Mouse (Mus musculus) embryonic facial prominence, embryonic 10.5 days (tissue): Measurements from ENCODE around the gene Eef1a1. TPM values are rescaled to one million over a fixed set of nuclear protein-coding genes. Genes with fewer than 3 reads are reported as not detected.

Experiments used
- DNase-seq: peaks from one replicate; pipeline ENCODE4 v3.0.0-alpha.2; 2017; ENCODE audit warnings: low spot score
- H3K27ac ChIP-seq: fragments of 300-500 bp; sonication (generic); replicated peaks from 2 replicates; pipeline ENCODE4 v1.5.1; 2016; ENCODE audit warnings: mild to moderate bottlenecking
- H3K27me3 ChIP-seq: fragments of 300-500 bp; sonication (generic); replicated peaks from 2 replicates; pipeline ENCODE4 v1.6.1; 2016; ENCODE audit warnings: low read depth, mild to moderate bottlenecking; ENCODE audit not compliant: poor library complexity, severe bottlenecking
- H3K36me3 ChIP-seq: fragments of 300-500 bp; sonication (generic); replicated peaks from 2 replicates; pipeline ENCODE4 v1.6.1; 2016; ENCODE audit warnings: mild to moderate bottlenecking, moderate library complexity
- H3K4me1 ChIP-seq: fragments of 300-500 bp; sonication (generic); 2 replicates; pipeline ENCODE4 v1.6.1; 2016
- H3K4me3 ChIP-seq: fragments of 300-500 bp; sonication (generic); 2 replicates; pipeline ENCODE4 v1.5.1; 2016; ENCODE audit warnings: mild to moderate bottlenecking, moderate library complexity
- H3K9me3 ChIP-seq: fragments of 300-500 bp; sonication (generic); 2 replicates; pipeline ENCODE4 v1.6.1; 2016; ENCODE audit warnings: mild to moderate bottlenecking
- WGBS: fragments of 180-500 bp; shearing (Covaris S2); methylation state at CpG from one replicate; pipeline ENCODE4 v1.1.7; 2016; 5-methylcytosine and 5-hydroxymethylcytosine counted together
- polyA plus RNA-seq: library from polyadenylated mRNA; unstranded; fragments of >200 nt; fragmentation: Nextera tagmentation; extraction: Ambion mirVana; gene quantifications from 2 replicates; pipeline ENCODE4 v1.2.1, GENCODE M21; 2016

Eef1a1 gene
- 3,747 and 3,838 TPM in 2 replicates for polyA plus RNA-seq

GRCm38 (mm10) chr9:78488890-78489420, at the start of gene Eef1a1:
Gene Eef1a1 (minus strand): TSS chr9:78489151.
- Histone ChIP-seq H3K4me1 (peaks cover 10% of the 10 kb centered on the region), H3K4me3 (peak within 1 kb of the TSS; percentile 57), H3K36me3 (no peaks in the 10 kb centered on the region), H3K27me3 (no peaks in the 10 kb centered on the region), H3K27ac (peak within 1 kb of the TSS; percentile 80), H3K9me3 (no peaks in the 10 kb centered on the region)
- peak; percentile 69 for DNase-seq
- whole genome bisulfite sequencing = 5% methylated on average over 19 of the region's 20 CpGs

GRCm38 (mm10) chr9:78538421-78538820, 49.5 kb upstream of the Eef1a1 start:
- Histone ChIP-seq H3K9me3 (no peaks in the 10 kb centered on the region), H3K36me3 (no peaks in the 10 kb centered on the region), H3K4me3 (no peak overlapping the region), H3K4me1 (no peaks in the 10 kb centered on the region), H3K27ac (no peak overlapping the region), H3K27me3 (no peaks in the 10 kb centered on the region)
- 71% methylated on average over 6 of the region's 6 CpGs for WGBS
- no peak for DNase-seq

- H3K4me3 ChIP-seq = no peak overlapping the region
- whole genome bisulfite sequencing = 87% methylated on average over 9 of the region's 9 CpGs
- no peaks in the 10 kb centered on the region for H3K36me3 ChIP-seq
- DNase-seq = no peak
- H3K27me3 ChIP-seq = no peaks in the 10 kb centered on the region
- no peak overlapping the region for H3K27ac ChIP-seq
- H3K4me1 ChIP-seq = peaks cover 7% of the 10 kb centered on the region
- no peaks in the 10 kb centered on the region for H3K9me3 ChIP-seq
Observed at GRCm38 (mm10) chr9:78537154-78537873, 48.4 kb upstream of the Eef1a1 start.

GRCm38 (mm10) chr9:78534606-78535005, 45.7 kb upstream of the Eef1a1 start:
- Histone ChIP-seq H3K9me3 (no peaks in the 10 kb centered on the region), H3K4me3 (no peak overlapping the region), H3K36me3 (no peaks in the 10 kb centered on the region), H3K27me3 (no peaks in the 10 kb centered on the region), H3K27ac (no peak overlapping the region), H3K4me1 (peaks cover 14% of the 10 kb centered on the region)
- WGBS = 90% methylated on average over 7 of the region's 7 CpGs
- DNase-seq = no peak

GRCm38 (mm10) chr9:78533296-78533935, 44.5 kb upstream of the Eef1a1 start:
- no peak overlapping the region for H3K4me3 ChIP-seq
- no peaks in the 10 kb centered on the region for H3K9me3 ChIP-seq
- H3K27ac ChIP-seq = no peak overlapping the region
- H3K36me3 ChIP-seq = no peaks in the 10 kb centered on the region
- WGBS = 87% methylated on average over 18 of the region's 18 CpGs
- no peak for DNase-seq
- H3K27me3 ChIP-seq = no peaks in the 10 kb centered on the region
- peaks cover 15% of the 10 kb centered on the region for H3K4me1 ChIP-seq

- 60% methylated on average over 9 of the region's 9 CpGs for WGBS
Observed at GRCm38 (mm10) chr9:78532341-78532819, 43.4 kb upstream of the Eef1a1 start.

GRCm38 (mm10) chr9:78531816-78532215, 42.9 kb upstream of the Eef1a1 start:
- H3K27me3 ChIP-seq = no peaks in the 10 kb centered on the region
- H3K27ac ChIP-seq = no peak overlapping the region
- 54% methylated on average over 5 of the region's 5 CpGs for WGBS
- H3K4me1 ChIP-seq = peaks cover 27% of the 10 kb centered on the region
- H3K4me3 ChIP-seq = no peak overlapping the region
- no peak for DNase-seq
- no peaks in the 10 kb centered on the region for H3K36me3 ChIP-seq
- H3K9me3 ChIP-seq = no peaks in the 10 kb centered on the region

More at GRCm38 (mm10) chr9:78532341-78532819, 43.4 kb upstream of the Eef1a1 start:
- no peak for DNase-seq
- Histone ChIP-seq H3K27me3 (no peaks in the 10 kb centered on the region), H3K9me3 (no peaks in the 10 kb centered on the region), H3K36me3 (no peaks in the 10 kb centered on the region), H3K4me3 (no peak overlapping the region), H3K27ac (no peak overlapping the region), H3K4me1 (peaks cover 22% of the 10 kb centered on the region)

GRCm38 (mm10) chr9:78527767-78528381, 38.9 kb upstream of the Eef1a1 start:
- 7% methylated on average over 16 of the region's 16 CpGs for WGBS
- DNase-seq = peak; percentile 88
- peaks cover 33% of the 10 kb centered on the region for H3K36me3 ChIP-seq
- no peaks in the 10 kb centered on the region for H3K27me3 ChIP-seq
- H3K9me3 ChIP-seq = no peaks in the 10 kb centered on the region
- H3K4me1 ChIP-seq = peaks cover 30% of the 10 kb centered on the region
- H3K27ac ChIP-seq = peak overlapping the region; percentile 92
- peak overlapping the region; percentile 65 for H3K4me3 ChIP-seq

GRCm38 (mm10) chr9:78527301-78527761, 38.4 kb upstream of the Eef1a1 start:
- Histone ChIP-seq H3K4me3 (peak overlapping the region; percentile 65), H3K27me3 (no peaks in the 10 kb centered on the region), H3K4me1 (peaks cover 24% of the 10 kb centered on the region), H3K27ac (peak overlapping the region; percentile 92), H3K9me3 (no peaks in the 10 kb centered on the region), H3K36me3 (peaks cover 38% of the 10 kb centered on the region)
- WGBS = under 1% methylated on average over 24 of the region's 24 CpGs
- peak; percentile 90 for DNase-seq

- DNase-seq = no peak
- no peaks in the 10 kb centered on the region for H3K9me3 ChIP-seq
- no peak overlapping the region for H3K4me3 ChIP-seq
- peaks cover 24% of the 10 kb centered on the region for H3K4me1 ChIP-seq
- H3K36me3 ChIP-seq = peaks cover 38% of the 10 kb centered on the region
- no peaks in the 10 kb centered on the region for H3K27me3 ChIP-seq
- no peak overlapping the region for H3K27ac ChIP-seq
- WGBS = 88% methylated on average over 2 of the region's 2 CpGs
Observed at GRCm38 (mm10) chr9:78526206-78526605, 37.3 kb upstream of the Eef1a1 start.

- no peak for DNase-seq
- Histone ChIP-seq H3K4me1 (peaks cover 26% of the 10 kb centered on the region), H3K27me3 (no peaks in the 10 kb centered on the region), H3K9me3 (no peaks in the 10 kb centered on the region), H3K4me3 (no peak overlapping the region), H3K36me3 (peaks cover 38% of the 10 kb centered on the region), H3K27ac (no peak overlapping the region)
- WGBS = 96% methylated on average over 17 of the region's 17 CpGs
Observed at GRCm38 (mm10) chr9:78525451-78526135, 36.6 kb upstream of the Eef1a1 start.

GRCm38 (mm10) chr9:78521689-78522088, 32.7 kb upstream of the Eef1a1 start:
- Histone ChIP-seq H3K27me3 (no peaks in the 10 kb centered on the region), H3K4me3 (peak overlapping the region; percentile 77), H3K27ac (peak overlapping the region; percentile 94), H3K4me1 (peaks cover 21% of the 10 kb centered on the region), H3K36me3 (peaks cover 38% of the 10 kb centered on the region), H3K9me3 (no peaks in the 10 kb centered on the region)
- WGBS = 25% methylated on average over 14 of the region's 14 CpGs
- DNase-seq = peak; percentile 59
